Comparison of ENCODE assay signal across 23 mouse cellular contexts in the genomic region with DNA sequence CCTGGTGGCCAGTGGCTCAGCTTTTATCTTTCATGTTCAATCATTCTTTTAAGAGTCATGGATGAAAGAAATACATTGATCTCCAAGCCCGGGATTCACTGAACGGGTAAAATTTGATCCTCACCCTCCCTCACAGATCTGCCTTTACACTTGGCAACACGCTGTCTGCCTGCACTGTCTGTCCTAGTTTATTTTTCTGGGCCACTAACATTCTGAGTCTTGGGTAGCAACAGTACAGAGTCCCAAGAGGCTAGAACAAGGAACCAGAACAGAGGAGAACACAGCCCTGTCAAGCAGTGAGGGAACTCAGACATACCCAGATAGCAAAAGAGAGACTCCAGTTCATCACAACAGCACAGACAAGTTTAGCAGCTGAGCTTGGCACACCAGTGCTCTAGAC.
DNase-seq lines count a peak whose midpoint lies in the region; ATAC-seq and TF ChIP-seq lines count a peak whose summit lies in the region.
"Had no signal": no experiment of that assay in that cellular context is flagged by ENCODE, and none has a peak within 500 bp of the region (broad histone marks: within the 10 kb centered on the region; RNA-seq: fewer than 3 reads in every experiment).

No protein-coding gene starts in this region.

- peak overlapping the region; percentile 70 for H3K27ac ChIP-seq in layer of hippocampus, adult 2 months
- H3K27ac ChIP-seq: embryonic facial prominence, embryonic 10.5 days; embryonic facial prominence, embryonic 12.5 days; forebrain, embryonic 13.5 days; forebrain, embryonic 15.5 days had no signal

- peak; percentile 54 for ATAC-seq in frontal cortex, adult (ENCODE audit: low TSS enrichment)
- ATAC-seq: activated CD4-positive, CD25-positive, alpha-beta regulatory T cell, adult 4 months; CD4-positive, CD25-positive, alpha-beta regulatory T cell, adult 4 months; forebrain, embryonic 13.5 days; forebrain, embryonic 15.5 days; forebrain, postnatal 0 days; Patski had no signal

- DNase-seq in frontal cortex, postnatal 14 days (ENCODE audit: low spot score in 2 of 2): no peak
- no peak for DNase-seq in layer of hippocampus, adult 2 months (ENCODE audit: low spot score in 2 of 2)
- DNase-seq in layer of hippocampus, adult 8-10 months (ENCODE audit: low spot score in 2 of 2): no peak
- no peak for DNase-seq in gastrocnemius, postnatal 4 days (ENCODE audit: low spot score in 2 of 2)
- DNase-seq: adrenal gland, adult 8-10 months; adrenal gland, postnatal 14 days; adrenal gland, postnatal 36 days; B cell, adult 2 months; cerebellum, adult 11 months; cerebellum, adult 18-20 months; cerebellum, adult 8-10 months; cerebellum, adult 9-11 months; cerebellum, postnatal 14 days; cerebellum, postnatal 36 days; forebrain, postnatal 0 days had no signal

- no peak overlapping the region for H3K4me3 ChIP-seq in layer of hippocampus, adult 2 months
- H3K4me3 ChIP-seq: embryonic facial prominence, embryonic 10.5 days; embryonic facial prominence, embryonic 12.5 days; forebrain, embryonic 13.5 days; forebrain, embryonic 15.5 days had no signal

- TF ChIP-seq CTCF in layer of hippocampus, adult 2 months (conservative IDR thresholded peaks at IDR 0.05): no peak
